Mouse (Mus musculus) lung, adult 2 months (tissue): ENCODE data around the gene Cpvl.

Experiments
- CTCF ChIP-seq: fragments of 200-500 bp; IDR thresholded peaks from 2 replicates; pipeline ENCODE4 v1.5.1; 2011; ENCODE audit warnings: mild to moderate bottlenecking, low read length, control low read depth; ENCODE audit not compliant: insufficient read depth
- POLR2A ChIP-seq: fragments of 200-500 bp; IDR thresholded peaks from 2 replicates; pipeline ENCODE4 v1.6.1; 2011; ENCODE audit warnings: low read depth, mild to moderate bottlenecking, control low read depth, low read length, borderline replicate concordance; ENCODE audit errors: extremely low read depth

DNA sequence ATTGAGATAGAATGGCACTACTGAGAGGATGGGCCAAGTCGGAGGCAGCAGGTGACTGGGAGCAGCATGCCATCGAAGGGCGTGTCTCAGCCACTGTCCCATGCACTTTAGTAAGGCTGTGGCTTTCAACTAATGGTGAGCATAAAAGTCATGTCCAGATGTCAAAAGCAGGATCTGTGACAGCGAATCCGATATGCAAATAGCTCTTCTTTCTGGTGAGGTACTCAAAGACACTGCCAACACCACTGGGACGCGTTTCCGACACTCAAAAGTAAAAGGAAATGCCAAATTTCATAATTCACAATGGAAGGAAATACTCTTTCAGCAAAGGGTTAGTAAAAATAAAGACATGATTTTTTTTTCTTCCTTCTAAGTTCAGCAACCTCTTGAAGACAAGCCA is 94.0 kb downstream of the Cpvl start:
- TF ChIP-seq POLR2A (no peak), CTCF (no peak)
